Mouse (Mus musculus) kidney, postnatal 14 days (tissue): Measurements from ENCODE around the gene Ccdc187.

ENCODE experiments used
- DNase-seq: peaks from one replicate; pipeline ENCODE4 v3.0.0; 2022; ENCODE audit warnings: mixed read lengths

Gene Ccdc187

DNA sequence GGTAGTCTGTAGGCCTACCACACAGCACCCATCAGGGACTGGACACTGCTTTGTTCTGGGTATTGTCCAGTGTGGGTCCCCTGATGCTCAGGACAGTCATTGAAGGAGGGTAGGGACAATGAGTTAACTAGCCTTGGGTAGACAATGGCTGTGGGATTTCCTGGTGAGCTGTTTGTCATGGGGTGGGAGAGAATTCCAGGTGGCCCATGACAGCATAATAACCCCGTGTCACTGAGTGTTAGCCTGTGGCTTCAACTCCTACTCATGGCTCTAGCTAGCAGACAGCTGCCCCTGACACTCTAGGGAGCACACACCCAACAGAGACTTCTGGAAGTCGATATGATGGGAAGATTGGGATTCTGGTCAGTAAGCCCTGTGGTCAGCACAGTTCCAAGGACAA, at the start of gene Ccdc187:
Ccdc187 (minus strand) TSS at position 101 of the 400 bp plus-strand sequence.
- DNase-seq: no peak

DNA sequence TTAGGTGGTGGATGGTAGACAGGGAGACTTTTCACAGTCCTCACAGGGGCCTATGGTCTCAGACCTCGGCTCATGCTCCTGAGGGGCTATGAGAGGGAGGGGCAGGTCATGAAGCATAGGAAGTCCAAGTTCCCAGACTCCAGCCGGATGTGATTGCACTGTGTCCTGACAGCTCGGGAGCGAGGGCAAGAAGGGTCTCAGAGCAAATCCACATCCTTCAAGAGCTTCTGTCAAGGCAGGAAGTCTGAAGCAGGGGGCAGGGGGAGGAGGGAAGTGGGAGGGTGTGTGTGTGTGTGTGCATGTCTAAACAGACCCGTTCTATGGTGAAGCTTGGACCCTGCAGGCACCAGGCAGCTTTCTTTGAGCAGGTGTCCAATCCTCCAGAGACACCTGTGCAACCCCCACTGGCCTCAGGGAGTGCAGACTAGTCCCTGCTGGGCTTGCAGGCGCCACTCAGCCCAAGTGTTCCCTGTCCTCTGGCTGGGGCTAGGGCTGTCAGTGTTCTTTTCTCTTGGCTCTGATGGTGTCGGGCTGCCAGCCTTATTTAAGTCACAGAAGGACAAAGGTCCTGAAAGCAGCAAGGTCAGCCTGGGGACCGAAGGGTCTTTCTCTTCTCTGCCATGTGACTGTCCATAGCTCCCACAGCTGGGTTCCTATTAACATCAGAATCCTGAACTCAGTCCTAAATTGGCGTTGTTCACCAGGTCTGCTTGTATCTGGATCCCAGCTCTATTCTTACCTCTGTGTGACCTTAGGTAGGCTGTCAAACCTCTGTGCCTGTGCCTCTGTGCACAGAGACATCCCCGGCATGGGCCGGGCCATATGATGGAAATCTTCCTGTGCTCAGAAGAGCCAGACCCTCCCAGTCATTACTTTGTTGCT, 48.5 kb upstream of the Ccdc187 start:
- DNase-seq: peak; percentile 83

DNA sequence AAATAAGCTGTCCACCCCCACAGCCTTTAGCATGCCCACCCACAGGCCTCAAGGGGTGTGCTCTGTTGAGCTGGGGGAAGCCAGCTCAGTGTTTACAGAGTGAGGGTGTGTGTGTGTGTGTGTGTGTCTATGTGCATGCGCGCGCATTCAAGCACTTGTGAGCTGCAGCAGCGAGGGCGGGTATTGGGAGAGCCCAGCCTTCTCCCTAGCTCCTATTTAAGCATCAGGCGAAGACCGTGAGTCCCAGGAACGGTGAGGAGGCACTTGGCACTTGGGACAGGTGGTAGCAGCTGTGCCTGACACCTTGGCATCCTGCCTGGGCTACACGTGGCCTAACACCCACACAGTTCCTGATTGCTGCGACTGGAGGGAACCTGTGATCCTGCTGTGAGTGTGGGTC, 47.7 kb upstream of the Ccdc187 start:
- DNase-seq: peak; percentile 72

DNA sequence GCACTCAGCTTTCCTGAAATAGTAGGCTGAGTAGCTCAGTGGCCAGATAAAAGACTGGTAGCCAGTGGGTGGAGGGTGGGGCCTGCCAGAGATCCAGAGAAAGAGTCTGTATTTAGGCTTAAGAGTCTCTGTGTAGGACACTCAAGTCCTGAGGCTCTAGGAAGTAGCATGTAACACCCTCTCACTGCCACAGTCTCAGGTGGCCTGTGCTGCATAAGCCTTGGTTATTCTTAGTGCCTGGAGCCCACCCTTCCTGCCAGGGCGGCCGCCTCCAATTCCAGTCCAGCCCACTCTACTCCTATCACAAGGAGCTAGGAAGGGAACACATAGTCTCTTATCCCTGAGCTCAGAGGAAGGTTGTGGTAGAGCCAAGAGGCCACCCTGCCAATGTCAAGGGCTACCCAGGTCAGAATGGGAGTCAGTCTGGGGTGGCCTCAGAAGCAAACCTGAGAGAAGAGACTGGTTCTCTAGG, 47.2 kb upstream of the Ccdc187 start:
- DNase-seq: peak; percentile 49

DNA sequence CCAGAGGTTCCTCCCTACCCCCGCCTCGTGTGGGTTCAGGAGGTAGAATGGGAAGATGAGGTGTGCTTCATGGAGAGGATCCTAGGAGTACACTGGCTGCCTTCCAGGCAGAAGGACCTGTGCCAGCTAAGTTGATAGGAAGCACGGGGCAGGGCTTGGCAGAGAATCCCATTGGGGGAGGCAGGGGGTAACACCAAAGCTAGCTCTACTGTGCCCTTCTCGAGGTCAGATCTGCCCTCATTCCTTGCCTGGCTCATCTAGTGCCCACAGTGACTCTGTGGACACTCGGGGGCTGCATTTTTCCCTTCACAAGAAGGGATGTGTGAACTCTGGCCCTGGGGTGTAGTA, 44.8 kb upstream of the Ccdc187 start:
- DNase-seq: peak; percentile 58

DNA sequence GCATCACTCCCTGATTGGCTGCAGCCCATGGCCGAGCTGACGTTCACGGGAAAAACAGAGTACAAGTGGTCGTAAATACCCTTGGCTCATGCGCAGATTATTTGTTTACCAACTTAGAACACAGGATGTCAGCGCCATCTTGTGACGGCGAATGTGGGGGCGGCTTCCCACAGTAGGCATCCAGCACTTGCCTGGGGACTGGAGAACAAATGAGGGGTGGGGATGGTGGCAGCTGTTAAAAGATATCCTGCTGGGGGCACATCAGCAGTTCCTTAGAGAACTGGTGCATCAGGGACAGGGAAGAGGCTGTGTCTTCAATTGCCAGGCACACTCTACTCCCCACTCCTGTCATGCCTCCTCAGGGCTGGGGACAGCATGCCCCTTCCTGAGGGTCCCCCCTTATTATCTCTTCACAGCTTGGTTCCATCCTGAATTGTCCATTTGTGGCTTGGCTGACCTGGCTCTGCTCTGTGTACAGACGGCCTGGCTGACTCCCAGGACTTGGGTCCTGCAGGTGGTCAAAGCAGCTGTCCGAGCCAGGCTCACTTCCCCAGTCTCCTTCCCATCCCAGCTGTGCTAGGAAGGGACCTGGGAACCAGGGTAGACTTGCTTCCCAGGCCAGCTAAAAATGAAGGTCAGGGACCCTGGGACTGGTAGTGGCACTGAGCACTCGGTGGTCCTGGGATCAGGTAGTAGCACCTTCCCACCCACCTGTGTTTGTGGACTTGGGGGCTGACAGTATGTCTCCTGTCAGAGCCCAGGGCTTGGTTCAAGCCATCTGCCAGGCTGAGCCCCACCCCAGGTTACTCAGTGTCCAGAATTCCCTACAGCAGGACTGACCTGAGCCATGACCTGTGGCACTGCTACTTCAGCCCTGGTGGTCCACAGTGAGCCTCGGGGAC, 44.2 kb upstream of the Ccdc187 start:
- DNase-seq: no peak

DNA sequence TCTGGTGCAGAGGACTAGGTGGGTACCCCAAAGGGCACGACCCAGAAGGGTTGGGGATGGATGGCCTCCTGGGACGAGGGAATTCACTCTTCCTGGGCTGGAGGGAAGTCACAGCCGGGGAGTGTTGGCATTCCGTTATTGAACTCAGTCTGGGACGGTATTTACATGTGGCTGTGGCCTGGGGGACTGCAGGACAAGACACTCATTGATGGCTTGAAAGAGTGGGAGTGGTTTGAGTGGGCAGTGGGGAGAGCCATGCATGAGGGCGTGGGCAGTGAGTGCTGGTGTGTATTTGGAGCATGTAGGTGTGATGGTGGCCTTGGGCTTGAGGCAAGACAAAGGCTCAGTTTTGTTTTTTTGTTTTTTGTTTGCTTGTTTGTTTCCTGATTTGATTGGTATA, 36.3 kb upstream of the Ccdc187 start:
- DNase-seq: no peak

DNA sequence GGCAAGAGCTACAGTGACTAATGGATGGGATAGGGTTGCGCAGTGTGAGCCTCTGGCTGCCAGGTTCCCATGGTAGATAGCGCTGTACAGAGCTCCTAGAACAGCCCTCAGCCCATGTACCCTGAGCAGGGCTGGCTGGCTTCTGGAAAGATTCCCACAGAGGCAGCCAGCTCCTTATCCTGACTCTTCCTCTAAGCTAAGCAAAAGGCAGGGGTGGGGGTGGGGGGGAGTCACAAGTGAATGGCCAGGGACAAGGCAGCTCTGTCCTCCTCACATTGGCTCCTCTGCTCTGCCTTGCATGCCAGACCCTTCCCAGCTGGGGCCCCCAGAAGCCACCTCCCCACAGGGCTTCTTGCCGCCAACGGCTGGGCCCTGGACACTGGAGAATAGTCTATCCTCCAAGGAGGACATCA, 35.7 kb upstream of the Ccdc187 start:
- DNase-seq: no peak

DNA sequence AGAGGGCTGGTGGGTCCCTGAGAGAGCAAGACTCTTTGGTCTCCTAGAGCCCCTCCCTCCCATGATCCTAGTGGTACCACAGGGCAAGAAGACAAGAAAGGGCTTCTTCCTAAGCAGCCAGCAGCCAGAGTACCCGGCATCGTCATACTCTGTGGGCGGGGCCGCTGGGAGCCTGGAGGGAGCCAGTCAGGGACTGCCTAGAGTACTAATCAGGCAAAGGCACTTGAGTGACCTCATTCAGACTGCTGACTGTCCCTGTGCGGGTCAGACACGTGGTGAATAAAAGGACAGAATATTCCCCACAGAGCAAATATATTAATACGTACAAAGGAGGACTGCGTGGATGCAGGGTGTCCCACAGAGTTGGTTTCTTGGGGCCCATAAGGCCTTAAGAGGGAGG, 35.0 kb upstream of the Ccdc187 start:
- DNase-seq: peak; percentile 6

DNA sequence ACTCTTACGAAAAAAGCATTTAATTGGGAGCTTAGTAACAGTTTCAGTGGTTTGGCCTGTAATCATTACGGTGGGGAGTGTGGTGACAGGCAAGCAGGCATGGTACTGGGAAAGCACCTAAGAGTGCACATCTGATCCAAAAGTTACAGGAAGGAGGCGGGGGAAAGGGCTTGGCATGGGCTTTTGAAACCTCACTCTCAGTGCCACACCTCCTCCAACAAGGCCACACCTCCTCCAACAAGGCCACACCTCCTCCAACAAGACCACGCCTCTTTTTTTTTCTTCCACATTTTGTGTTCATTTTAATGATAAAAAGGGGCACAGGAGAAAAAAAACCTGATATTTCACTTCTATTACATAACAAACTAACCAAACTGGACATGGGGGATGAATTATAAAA, 33.5 kb upstream of the Ccdc187 start:
- peak; percentile 17 for DNase-seq

DNA sequence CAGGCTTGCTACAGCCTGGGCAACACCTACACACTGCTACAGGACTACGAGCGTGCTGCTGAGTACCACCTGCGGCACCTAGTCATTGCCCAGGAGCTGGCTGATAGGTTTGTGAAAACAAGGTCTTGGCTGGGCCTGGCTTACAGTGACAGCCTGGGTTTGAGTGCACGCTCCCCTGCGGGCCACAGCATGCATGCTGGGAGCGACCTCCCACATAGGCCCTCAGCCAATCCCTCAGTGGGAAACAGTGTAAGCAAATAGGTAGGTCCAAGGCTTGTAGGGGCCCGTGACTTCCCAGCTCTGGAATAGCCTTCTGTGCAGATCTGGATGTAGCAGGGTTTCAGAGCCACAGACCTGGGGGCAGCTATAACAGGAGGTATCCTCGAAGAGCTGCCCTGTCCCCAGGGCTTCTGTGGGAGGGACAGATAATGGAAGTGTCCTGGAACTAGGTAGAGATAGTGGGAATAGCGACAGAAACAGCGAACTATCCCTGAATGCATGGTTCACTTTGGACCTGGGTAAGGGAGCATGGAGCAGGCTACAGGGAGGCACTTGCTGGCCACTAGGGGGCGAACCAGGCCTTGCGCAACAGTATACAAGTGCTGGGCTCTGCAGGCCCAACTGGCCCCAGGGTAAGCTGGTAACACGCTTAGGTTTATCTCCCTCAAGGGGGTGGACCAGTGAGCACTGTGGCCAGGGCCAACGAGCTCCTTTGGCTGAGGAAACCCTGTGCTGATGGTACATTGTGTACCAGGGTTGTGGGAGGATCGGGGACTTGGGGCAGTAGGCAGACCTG, 31.2 kb upstream of the Ccdc187 start:
- DNase-seq: peak; percentile 66

DNA sequence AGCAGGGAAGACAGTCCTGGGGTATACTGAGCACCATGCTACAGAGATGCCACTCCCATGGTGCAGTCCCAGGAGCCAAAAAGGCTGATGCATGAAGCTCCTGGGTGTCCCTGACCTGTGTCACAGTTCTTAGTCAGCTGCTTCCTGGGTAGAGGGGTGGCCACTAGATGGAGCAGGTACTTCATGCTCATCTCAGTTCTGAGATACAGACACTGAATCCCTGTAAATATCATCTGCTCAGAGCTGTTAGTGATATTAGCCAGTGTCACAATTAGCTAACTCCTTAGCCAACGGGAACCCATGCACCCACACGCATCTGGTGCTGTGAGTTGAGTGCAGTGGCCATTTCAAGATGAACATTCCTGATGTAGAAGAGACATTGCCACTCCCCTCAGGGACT, 30.6 kb upstream of the Ccdc187 start:
- DNase-seq: peak; percentile 51

DNA sequence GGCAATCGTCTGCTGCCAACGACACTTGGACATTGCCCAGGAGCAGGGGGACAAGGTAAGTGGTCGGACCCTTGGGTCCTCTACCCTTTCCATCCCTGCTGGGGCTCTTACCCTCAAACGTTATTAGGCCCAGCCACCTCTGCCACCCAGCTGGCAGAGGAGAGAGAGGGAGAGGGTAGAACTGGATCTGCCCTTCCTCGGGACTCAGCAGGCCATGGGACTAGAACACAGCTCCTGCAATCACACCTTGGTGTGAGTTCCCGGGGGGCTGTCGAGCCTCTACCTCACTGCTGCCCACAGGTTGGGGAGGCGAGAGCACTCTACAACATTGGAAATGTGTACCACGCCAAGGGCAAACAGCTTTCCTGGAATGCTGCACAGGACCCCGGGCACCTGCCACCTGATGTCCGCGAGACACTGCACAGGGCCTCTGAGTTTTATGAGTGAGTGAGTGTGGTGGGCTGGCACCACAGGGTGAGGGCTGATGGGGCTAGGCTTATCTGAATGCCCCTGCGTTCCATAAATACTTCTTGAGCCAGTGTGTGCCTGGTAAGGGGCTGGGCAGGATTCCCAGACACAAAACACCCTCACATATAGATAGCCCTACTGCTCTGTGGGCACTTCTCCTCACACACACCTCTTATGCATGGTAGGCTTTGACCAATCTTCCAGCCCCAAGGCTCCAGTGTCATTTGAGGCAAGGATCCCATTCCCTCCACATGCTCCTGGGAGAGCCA, 29.4 kb upstream of the Ccdc187 start:
- DNase-seq: no peak

DNA sequence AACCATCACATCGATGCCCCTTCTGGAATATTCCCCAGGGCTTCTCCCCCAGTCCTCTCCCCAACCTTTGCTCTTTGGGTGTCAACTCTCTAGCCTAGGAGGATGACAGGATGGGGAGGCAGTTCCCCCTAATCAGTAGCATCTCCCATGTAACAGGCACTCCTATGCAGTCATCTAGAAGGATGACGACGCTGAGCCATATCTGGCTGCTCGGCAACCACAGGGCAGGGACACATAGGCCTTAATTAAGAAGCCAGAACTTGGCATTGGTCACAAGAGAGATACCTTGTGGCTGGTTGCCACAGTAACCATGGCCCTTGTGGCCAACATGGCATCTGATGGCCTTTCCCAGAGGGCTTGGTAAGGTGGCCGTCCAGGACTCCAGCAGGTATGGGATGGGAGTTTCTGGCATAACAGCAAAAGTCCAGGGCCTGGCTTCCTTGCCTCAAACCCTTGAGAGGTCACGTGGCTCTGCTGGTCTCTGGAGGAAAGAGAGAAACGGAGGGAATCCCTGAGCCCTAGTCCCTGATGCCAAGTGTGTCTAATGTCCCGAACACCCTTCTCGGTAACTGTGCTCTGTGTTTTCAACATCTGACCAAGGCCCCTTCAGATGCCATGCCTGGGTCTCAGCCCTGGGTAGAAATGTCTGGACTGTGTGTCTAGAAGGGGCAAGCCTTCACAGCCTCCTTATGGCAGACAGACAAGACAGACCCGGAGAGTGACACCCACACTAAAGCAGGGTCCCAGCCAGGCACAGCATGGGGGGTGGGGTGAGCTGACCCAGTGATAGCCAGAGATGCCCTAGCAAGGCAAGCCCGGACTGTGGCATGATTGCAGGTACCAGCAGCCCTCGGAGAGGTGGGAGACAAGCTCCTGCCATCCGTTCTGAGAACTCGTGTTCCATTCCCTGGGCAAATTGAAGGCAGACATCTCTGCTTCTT, 26.2 kb upstream of the Ccdc187 start:
- DNase-seq: no peak

DNA sequence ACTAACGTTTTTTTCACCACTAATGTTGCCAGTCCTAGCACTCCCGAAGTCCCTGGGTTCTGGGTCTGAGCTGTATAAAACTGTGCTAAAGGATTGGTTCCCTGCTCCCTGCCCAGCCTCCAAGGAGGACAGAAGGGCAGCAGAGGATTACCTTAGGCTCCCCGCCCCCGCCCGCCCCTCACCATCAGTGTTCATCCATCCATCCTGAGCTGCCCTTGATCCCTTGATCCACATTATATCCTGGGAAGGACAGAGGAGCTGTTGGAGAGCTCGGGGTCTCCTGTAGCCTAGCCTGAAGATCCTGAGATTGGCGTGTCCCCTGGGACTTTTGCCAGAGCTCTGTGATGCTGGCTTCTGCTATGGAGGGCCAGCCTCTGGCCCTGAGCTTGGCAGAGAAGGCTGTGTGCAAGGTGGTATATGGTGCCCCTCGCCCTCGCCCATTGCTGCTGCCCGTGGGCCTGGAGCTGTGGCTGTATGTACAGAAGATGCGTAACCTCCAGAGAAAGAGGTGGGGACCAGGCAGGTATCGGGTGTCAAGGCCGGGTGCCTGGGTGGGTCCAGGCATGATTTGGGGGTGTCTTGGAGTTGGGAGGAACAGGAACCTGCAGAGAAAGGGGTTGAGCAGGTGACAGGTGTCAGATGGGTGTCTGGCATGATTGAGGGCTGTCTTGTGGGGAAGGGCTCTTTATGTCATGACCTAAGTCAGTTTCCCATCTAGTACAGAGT, 25.3 kb upstream of the Ccdc187 start:
- DNase-seq: no peak

DNA sequence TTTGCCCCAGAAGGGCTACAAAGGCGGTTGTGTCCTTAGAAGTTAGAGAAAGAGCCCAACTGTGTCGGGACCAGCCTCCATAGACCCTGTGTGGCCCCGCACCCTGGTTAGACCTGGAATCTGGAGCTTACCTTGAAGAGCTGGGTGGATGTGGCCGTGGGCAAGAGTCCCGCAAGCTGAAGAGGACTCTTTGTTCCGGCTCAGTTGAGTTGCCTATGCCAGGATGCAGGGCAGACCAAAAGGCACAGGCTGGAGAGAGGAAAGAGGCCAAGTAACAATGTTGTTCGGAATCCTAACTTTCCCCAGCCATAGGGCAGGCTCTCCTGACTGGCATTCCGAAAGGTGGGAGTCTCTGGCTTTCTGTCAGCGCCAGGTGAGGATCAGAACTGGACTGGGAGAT, 24.8 kb upstream of the Ccdc187 start:
- no peak for DNase-seq

DNA sequence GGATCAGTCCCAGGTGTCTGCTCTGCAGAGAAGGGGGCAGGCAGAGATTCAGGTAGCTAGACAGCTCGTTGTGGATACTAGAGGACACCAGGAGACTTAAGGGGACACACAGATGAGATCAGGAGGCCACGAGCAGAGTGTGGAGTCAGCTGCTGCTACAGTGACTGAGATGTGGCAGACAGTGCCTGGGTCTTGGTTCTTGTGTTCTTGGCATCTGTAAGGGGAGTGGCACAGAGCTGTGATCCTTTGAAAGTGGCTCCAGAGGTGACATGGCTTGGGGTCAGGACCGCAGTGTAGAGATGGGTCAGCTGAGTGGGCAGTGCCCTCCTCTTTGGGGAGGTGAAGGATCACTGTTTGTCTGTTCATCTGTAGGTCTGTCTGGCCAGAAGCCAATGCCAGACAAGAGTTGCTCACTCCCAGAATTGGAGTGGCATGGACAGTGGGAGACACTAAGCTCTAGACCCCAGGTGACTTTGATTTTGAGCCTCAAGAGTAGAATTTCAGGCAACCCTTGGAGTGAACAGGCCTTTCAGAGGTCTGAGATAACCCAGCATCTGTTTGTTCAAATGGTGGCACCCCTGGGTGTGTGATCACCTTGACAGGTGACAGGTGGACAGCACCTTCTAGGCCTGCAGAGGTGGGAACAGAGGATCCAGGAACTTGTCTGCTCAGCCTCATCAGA, 23.8 kb upstream of the Ccdc187 start:
- no peak for DNase-seq

DNA sequence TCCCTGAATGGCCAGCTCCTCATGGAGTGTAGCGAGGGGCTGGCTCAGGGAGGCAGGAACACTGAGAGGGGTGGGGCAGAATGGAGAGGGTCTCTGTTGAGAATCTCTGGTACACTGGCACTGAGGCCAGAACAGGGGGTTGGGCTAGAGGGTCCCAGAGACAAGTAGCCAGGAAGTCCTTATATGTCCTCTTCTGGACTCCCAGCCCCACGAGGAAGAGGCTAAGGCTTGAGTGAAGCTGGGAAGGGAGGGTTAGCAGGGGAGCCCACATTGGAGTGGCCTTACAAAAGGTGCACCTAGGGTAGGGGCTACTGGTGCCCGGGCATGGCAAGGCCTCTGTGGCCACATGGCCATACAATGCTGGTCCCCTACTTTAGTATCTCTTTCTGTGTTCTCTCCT, 23.0 kb upstream of the Ccdc187 start:
- DNase-seq: no peak

DNA sequence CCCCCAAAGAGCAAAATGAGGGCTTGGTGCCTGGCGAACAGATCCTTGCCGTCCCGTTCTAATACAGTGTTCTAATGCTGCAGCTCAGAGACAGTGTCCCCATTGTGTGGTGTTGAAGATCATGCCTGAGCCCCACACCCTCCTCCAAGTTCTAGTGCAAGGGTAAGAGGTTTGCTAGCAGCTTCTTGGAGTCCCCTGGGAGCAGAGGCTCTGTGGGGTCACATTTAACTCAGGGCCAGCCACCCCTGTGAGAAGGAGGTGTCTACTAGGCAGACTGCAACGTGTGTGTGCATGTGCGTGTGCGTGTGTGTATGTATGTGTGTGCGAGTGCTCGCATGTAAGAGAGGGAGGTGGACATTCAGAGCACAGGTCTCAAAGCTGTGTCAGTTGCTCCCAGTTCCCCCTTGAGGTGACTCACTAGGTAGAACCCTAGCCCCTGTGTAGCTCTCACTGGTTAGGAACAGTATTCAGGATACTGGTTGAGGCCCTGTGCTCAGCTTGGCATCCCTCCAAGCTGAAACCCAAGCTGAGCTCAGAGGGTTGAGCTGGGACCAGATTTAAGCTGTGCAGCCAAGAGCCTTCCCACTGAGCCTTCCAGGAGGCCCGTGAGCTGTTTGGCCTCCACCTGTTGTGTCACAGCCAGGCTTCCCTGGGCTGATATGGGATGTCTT, 22.4 kb upstream of the Ccdc187 start:
- DNase-seq: peak; percentile 32
